Mouse (Mus musculus): Measurements from ENCODE around the gene Hspbp1. TPM values are rescaled to one million over a fixed set of nuclear protein-coding genes. Genes with fewer than 3 reads are reported as not detected.

Gene Hspbp1
- polyA plus RNA-seq, 1 experiment from 2014 or later = 136 TPM

DNA sequence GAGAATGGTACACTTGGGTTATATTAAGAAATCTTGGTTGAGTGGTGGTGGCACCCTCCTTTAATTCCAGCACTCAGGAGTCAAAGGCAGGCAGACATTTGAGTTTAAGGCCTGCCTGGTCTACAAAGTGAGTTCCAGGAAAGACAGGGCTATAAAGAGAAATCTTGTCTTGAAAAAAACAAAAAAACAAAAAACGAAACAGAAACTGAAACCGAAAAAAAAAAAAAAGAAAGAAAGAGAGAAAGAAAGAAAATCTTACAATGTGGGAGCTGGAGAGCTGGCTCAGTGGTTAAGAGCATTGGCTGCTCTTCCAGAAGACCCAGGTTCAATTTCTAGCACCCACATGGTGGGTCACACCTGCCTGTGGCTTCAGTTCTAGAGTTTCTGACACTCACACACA lies 21.1 kb downstream of the Hspbp1 start:
- Histone ChIP-seq H3K9ac (no peak overlapping the region), H3K4me1 (replicated peaks) (peaks cover 13% of the 10 kb centered on the region), H3K9me3 (no peaks in the 10 kb centered on the region), H3K36me3 (peaks cover 52% of the 10 kb centered on the region), H3K4me2 (no peak overlapping the region), H3K27me3 (no peaks in the 10 kb centered on the region), H3K4me3 (no peak overlapping the region), H3K27ac (replicated peaks) (no peak overlapping the region)
- ATAC-seq (ENCODE audit: low read depth) = no peak
- 83% methylated on average over 2 of the region's 2 CpGs for WGBS

DNA sequence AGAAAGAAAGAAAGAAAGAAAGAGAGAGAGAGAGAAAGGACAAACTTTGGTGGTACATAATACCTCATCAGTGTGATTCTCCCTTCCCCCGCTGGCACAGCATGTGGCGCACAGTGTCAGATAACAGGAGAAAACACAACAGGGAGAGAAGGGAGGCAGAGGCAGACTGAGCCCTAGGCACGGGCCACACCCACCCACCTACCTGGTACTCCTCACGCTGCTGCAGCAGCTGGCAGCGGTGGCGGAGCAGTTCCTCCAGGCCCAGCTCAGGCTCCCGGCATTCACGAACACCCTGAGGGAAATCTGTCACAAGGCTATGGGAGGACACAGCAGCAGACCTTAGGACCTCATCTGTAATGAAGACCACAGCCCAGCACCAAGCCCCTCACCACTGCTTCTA lies 21.7 kb downstream of the Hspbp1 start:
- no peak overlapping the region for H3K27ac ChIP-seq (replicated peaks)
- no peak for ATAC-seq (ENCODE audit: low read depth)
- H3K27me3 ChIP-seq = no peaks in the 10 kb centered on the region
- H3K9ac ChIP-seq = no peak overlapping the region
- H3K4me3 ChIP-seq = no peak overlapping the region
- H3K9me3 ChIP-seq = no peaks in the 10 kb centered on the region
- H3K4me1 ChIP-seq (replicated peaks) = peaks cover 13% of the 10 kb centered on the region
- WGBS = 82% methylated on average over 8 of the region's 8 CpGs
- no peak overlapping the region for H3K4me2 ChIP-seq
- H3K36me3 ChIP-seq = peaks cover 46% of the 10 kb centered on the region

DNA sequence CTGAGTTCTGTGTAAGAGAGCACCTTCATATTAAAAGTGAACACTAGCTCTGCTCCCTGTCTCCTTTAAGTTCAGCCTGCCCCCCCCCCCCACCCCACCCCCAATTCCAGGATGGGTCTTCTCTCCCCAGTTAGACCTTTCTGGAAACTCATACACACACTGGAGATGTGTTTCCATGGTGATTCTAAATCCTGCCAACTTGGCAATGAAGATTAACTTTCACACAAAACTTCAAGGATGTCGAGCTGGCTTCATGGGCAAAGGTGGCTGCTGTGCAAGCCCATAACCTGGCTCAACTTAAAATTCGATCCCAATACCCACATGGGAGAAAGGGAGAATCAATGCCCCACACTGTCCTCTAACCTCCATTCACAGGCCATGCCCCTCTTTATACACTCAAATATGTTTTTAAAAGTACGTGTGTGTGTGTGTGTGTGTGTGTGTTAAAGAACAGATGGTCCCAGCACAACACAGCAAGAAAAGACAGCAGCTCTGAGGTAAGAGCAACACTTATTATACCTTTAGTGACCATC lies 24.9 kb downstream of the Hspbp1 start:
- Histone ChIP-seq H3K36me3 (peaks cover 24% of the 10 kb centered on the region), H3K27ac (replicated peaks) (peak overlapping the region; percentile 97), H3K4me1 (replicated peaks) (peaks cover 44% of the 10 kb centered on the region), H3K9me3 (no peaks in the 10 kb centered on the region), H3K4me2 (peak overlapping the region; percentile 98), H3K27me3 (no peaks in the 10 kb centered on the region), H3K4me3 (peak overlapping the region; percentile 90), H3K9ac (peak overlapping the region; percentile 96)
- 64% methylated on average over 3 of the region's 3 CpGs for WGBS
- no peak for ATAC-seq (ENCODE audit: low read depth)

DNA sequence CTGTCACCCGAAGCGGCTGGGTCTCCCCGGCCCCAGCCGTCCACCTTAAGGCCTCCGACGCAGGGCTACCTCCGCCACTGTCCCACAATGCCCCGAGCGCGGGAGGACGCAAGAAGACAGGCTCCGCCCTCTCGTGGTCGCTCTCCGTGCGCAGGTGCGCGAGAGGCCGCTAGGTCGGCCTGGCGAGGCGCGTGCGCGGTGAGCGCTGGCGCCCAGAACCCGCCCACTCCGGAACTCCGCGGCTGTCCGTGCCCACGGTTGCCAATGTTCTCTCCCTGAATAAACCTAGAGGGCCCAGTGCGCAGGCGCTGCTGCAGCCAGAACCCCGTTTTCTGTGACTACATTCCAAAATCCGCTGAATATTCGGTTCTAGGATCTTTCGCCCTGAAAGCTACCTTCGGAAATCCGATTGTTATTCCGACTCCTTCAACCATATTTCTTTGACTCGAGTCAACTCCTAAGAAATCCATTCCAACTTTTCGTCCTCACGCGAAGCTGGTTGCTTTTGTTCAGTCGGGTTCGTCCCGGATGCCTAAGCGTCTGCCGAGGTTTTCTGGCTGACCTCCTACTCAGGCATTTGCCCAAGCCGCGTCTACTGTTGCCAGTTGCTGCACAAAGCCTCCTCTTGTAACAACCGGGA lies 25.8 kb downstream of the Hspbp1 start, which contains the start of gene Ppp6r1:
Ppp6r1 (minus strand) TSS at position 108 of the 640 bp plus-strand sequence.
- WGBS = under 1% methylated on average over 54 of the region's 54 CpGs
- Histone ChIP-seq H3K4me3 (peak within 1 kb of the TSS; percentile 90), H3K4me2 (peak within 1 kb of the TSS; percentile 98), H3K9ac (peak within 1 kb of the TSS; percentile 96), H3K27me3 (no peaks in the 10 kb centered on the region), H3K4me1 (replicated peaks) (peaks cover 54% of the 10 kb centered on the region), H3K27ac (replicated peaks) (peak within 1 kb of the TSS; percentile 97), H3K36me3 (peaks cover 17% of the 10 kb centered on the region), H3K9me3 (no peaks in the 10 kb centered on the region)
- peak; percentile 97 for ATAC-seq (ENCODE audit: low read depth)

DNA sequence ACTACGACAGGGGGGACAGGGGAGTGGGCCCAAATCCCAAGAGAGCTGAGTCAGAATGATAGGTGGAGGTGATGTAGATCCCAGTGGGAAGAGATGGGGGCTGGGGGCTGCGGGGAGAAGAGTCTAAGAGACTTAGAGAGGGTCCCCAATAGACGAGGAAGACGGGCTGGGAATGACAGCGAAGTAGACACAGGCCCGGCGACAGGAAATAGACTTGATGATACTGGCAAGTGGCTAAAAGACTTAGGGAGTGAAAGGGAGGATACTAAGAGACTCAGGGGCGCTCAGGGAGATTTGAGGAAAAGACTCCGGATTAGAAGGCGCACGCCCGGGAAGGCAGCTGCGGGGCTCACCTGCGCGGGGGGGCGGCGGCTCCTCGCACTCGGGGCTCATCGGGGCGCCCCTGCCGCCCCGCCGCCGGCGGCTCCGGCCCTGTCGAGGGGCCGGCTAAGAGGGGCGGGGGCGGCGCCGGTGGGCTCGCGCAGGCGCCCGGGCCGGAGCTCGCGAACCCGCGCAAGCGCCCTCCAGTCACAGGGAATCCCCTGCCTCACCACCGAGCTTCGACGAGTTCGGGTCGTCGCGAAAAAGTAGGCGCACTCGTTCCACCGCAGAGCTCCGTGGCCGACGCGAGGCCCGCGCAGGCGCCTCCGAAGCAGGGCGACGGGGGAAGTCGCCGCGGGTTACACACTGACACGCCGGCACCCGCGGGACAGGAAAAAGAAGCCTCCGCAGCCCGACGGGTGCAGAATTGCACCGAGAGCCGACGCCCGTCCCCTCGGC lies 26.6 kb downstream of the Hspbp1 start:
- H3K27me3 ChIP-seq = no peaks in the 10 kb centered on the region
- H3K36me3 ChIP-seq = peaks cover 13% of the 10 kb centered on the region
- under 1% methylated on average over 74 of the region's 78 CpGs for WGBS
- peak overlapping the region; percentile 97 for H3K27ac ChIP-seq (replicated peaks)
- ATAC-seq (ENCODE audit: low read depth) = peak; percentile 83
- peaks cover 61% of the 10 kb centered on the region for H3K4me1 ChIP-seq (replicated peaks)
- H3K9ac ChIP-seq = peak overlapping the region; percentile 96
- peak overlapping the region; percentile 98 for H3K4me2 ChIP-seq
- peak overlapping the region; percentile 90 for H3K4me3 ChIP-seq
- H3K9me3 ChIP-seq = no peaks in the 10 kb centered on the region

DNA sequence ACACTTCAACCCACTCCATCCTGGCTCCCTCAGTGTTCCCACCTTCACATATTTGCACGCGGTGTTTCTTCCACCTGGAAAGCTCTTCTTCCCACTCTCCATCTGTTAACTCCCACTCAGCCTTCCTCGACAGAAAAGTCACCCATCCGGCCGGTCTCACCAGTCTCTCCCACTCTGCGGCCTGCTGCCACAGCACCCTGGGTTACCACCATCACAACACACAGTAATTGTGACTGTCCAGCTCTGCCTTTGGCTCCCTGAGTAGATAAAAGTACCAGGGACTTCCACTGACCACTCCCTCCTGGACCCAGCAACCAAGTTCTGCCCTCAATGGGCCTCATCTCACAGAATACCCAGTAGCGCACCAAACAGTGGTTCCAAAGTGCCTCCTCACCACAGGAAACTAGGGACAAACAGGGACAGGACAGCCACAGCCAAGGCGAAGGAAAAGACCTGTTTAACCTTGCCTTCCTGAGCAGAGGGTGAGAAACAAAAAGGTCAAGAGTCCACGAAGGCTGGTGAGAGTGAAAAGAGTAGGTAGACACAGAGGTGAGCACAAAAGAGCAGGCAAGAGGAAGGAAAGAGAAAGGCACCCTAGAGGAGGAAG lies 27.2 kb downstream of the Hspbp1 start:
- WGBS = 55% methylated on average over 9 of the region's 9 CpGs
- peaks cover 67% of the 10 kb centered on the region for H3K4me1 ChIP-seq (replicated peaks)
- 0 out of 2 replicates have a peak, but pooled peaks cover 16% of the 10 kb centered on the region for H3K36me3 ChIP-seq
- H3K27ac ChIP-seq (replicated peaks) = peak overlapping the region; percentile 97
- no peaks in the 10 kb centered on the region for H3K9me3 ChIP-seq
- peak overlapping the region; percentile 96 for H3K9ac ChIP-seq
- no peak for ATAC-seq (ENCODE audit: low read depth)
- H3K27me3 ChIP-seq = no peaks in the 10 kb centered on the region
- H3K4me3 ChIP-seq = peak overlapping the region; percentile 90
- peak overlapping the region; percentile 98 for H3K4me2 ChIP-seq

DNA sequence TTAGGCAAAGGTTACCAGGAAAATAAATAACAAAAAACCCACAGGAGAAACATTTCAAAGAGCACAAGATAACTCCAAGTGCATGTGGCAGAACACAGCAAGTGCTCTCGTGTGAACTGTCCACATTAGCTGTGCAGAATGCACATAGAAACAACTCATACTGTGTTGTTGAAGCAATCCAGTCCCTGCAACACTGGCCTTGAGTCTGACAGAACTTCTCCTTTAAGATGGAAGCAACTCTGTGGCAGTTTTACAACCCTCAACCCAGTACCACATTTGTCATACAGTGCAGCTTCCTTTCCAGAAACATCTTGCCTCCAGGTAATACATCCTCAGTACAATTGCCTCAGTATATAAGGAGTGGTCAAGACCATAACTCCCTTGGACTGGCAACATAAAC lies 28.1 kb downstream of the Hspbp1 start:
- H3K36me3 ChIP-seq = 0 out of 2 replicates have a peak, but pooled peaks cover 10% of the 10 kb centered on the region
- ATAC-seq (ENCODE audit: low read depth) = no peak
- H3K4me2 ChIP-seq = peak overlapping the region; percentile 98
- 68% methylated on average over 1 of the region's 1 CpGs for WGBS
- no peak overlapping the region for H3K27ac ChIP-seq (replicated peaks)
- H3K27me3 ChIP-seq = no peaks in the 10 kb centered on the region
- H3K4me1 ChIP-seq (replicated peaks) = peaks cover 75% of the 10 kb centered on the region
- peak overlapping the region; percentile 90 for H3K4me3 ChIP-seq
- H3K9ac ChIP-seq = peak overlapping the region; percentile 96
- no peaks in the 10 kb centered on the region for H3K9me3 ChIP-seq

DNA sequence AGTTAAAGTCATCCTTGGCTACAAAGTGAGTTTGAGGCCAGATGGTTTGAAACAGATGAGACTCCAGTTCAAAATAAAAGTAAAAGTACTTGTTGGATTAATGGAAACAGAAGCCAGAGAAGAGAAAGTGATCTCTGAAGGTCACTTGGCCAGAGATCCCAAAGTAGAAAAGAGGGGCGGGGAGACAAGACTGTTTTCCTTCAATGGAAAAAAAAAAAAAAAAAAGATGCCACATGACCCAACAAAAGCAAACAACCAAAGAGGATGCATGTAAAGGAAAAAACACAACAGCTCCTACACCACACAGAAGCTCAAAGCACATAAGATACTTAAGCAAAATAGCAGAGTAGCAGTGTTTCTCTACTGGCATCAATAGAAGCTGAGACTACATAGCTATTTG lies 29.0 kb downstream of the Hspbp1 start:
- ATAC-seq (ENCODE audit: low read depth) = no peak
- Histone ChIP-seq H3K4me2 (peak overlapping the region; percentile 98; the same call in 1 of the 2 replicates), H3K9me3 (no peaks in the 10 kb centered on the region), H3K9ac (0 out of 2 replicates have a peak overlapping the region, but pooled peaks have one; percentile 32), H3K36me3 (peaks cover 16% of the 10 kb centered on the region; the same call in 1 of the 2 replicates), H3K27me3 (no peaks in the 10 kb centered on the region), H3K27ac (replicated peaks) (no peak overlapping the region), H3K4me1 (replicated peaks) (peaks cover 82% of the 10 kb centered on the region), H3K4me3 (no peak overlapping the region)
- 72% methylated on average over 1 of the region's 1 CpGs for WGBS

DNA sequence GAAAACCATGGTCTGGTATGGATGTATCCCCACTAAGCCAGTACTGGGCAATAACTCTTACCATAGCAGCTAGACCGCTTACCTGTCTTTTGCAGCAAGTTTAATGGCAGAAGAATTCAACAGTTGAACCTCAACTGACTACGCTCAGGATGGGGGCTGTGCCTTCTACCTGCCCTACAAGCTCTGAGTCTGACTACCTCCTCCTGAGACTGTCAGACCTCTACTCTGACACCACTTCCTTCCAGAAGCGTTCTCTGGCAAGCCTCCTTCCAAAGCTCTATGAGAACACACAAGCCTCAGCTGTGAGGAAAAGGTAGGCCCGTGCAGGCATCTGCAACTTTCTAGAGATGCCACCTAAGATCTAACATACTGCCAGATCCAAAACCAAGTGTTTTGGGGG lies 29.5 kb downstream of the Hspbp1 start:
- no peak overlapping the region for H3K4me2 ChIP-seq
- WGBS = 91% methylated on average over 4 of the region's 4 CpGs
- ATAC-seq (ENCODE audit: low read depth) = no peak

DNA sequence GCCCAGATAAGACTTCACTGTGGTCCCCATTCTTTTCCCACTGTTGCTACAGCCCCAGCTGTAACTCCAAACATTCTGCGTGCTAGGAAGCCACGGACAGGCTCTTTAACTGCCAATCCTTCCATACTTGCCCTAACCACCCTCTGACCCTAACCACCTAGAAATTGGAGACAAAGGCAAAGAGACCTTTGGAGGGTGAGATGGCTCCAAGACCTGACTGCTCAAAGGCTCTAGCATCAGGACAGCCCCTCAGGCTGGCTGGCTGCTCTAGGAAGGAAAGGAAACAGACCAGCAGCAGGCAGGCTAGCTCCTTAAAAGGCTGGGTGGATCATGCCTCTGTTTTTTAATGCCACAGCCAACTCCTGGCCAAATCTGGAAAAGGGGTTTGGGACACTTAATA lies 30.6 kb downstream of the Hspbp1 start:
- Histone ChIP-seq H3K9ac (no peak overlapping the region), H3K36me3 (peaks cover 16% of the 10 kb centered on the region; the same call in 1 of the 2 replicates), H3K27ac (replicated peaks) (no peak overlapping the region), H3K4me1 (replicated peaks) (peaks cover 69% of the 10 kb centered on the region), H3K27me3 (no peaks in the 10 kb centered on the region), H3K4me3 (no peak overlapping the region), H3K4me2 (no peak overlapping the region), H3K9me3 (no peaks in the 10 kb centered on the region)
- WGBS = 93% methylated on average over 2 of the region's 2 CpGs
- ATAC-seq (ENCODE audit: low read depth) = no peak

More for the DNA sequence above, 29.5 kb downstream of the Hspbp1 start:
- Histone ChIP-seq H3K36me3 (peaks cover 16% of the 10 kb centered on the region; the same call in 1 of the 2 replicates), H3K9ac (no peak overlapping the region), H3K9me3 (no peaks in the 10 kb centered on the region), H3K27me3 (no peaks in the 10 kb centered on the region), H3K27ac (replicated peaks) (no peak overlapping the region), H3K4me1 (replicated peaks) (peaks cover 78% of the 10 kb centered on the region), H3K4me3 (no peak overlapping the region)

DNA sequence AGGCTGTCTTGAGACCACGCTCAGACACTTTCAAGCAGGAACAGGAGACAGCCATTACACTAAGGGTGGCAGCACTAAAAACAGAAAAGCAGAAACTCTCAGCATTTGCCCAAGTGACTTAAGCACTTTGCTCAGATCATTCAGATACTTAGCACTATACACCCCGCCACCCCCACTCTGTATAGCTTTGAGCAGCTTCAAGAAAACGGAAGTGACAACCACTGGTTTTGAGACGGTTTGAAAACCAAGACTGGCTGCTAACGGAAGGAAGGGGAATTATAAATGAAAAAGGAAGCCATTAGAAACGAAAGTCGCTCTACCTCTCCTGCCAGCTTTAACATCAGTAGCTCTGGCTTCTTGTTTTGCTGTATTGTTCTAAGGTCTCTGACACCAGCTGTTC lies 31.1 kb downstream of the Hspbp1 start:
- no peak overlapping the region for H3K4me3 ChIP-seq
- no peaks in the 10 kb centered on the region for H3K27me3 ChIP-seq
- no peak overlapping the region for H3K27ac ChIP-seq (replicated peaks)
- no peak overlapping the region for H3K4me2 ChIP-seq
- ATAC-seq (ENCODE audit: low read depth) = no peak
- 85% methylated on average over 7 of the region's 7 CpGs for WGBS
- peaks cover 16% of the 10 kb centered on the region; the same call in 1 of the 2 replicates for H3K36me3 ChIP-seq
- peaks cover 69% of the 10 kb centered on the region for H3K4me1 ChIP-seq (replicated peaks)
- H3K9me3 ChIP-seq = no peaks in the 10 kb centered on the region
- peak overlapping the region; percentile 38; the same call in 1 of the 2 replicates for H3K9ac ChIP-seq

DNA sequence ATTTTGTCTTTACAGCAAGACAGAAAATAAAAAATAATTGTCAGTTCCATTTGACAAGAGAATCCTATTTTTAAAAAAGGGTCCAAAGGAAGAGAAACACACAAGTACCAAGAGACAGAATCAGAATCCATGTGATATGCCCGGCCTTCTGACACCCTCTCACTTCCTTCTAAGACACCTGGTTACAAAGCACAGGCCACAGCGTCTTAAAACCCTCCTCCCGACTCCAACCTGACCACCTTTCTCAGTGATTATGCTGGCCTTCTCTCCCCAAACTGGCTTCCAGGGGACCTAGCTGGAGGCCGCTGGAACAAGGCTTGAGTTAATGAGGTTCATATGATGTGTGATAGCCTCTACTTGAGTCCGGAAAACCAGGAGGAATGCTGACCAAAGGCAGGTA lies 31.5 kb downstream of the Hspbp1 start:
- Histone ChIP-seq H3K9me3 (no peaks in the 10 kb centered on the region), H3K4me1 (replicated peaks) (peaks cover 69% of the 10 kb centered on the region), H3K4me2 (no peak overlapping the region), H3K4me3 (no peak overlapping the region), H3K36me3 (peaks cover 16% of the 10 kb centered on the region; the same call in 1 of the 2 replicates), H3K9ac (peak overlapping the region; percentile 38; the same call in 1 of the 2 replicates), H3K27me3 (no peaks in the 10 kb centered on the region), H3K27ac (replicated peaks) (no peak overlapping the region)
- 92% methylated on average over 5 of the region's 5 CpGs for WGBS
- ATAC-seq (ENCODE audit: low read depth) = no peak
